ENCODE assay signal across 26 mouse cellular contexts in the genomic region with DNA sequence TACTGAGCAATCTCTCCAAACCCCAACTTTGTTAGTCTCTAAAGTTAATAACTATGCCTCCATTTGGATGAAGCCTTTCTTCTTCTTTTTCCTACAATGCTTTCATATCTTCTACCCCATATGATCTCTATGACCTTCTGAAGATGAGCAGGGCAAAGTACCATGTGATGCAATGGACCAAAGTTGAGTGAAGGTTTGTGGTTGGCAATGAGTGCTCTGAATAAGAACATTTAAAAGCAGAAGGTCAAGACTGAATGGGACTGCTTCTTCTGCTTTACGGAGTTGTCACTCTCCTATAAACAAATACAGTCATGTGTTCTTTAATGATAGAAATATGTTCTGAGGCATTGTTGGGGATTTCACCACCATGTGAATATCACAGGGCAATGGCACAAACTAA.
DNase-seq lines count a peak whose midpoint lies in the region; ATAC-seq and TF ChIP-seq lines count a peak whose summit lies in the region.
"Had no signal": no experiment of that assay in that cellular context is flagged by ENCODE, and none has a peak within 500 bp of the region (broad histone marks: within the 10 kb centered on the region; RNA-seq: fewer than 3 reads in every experiment).

No protein-coding gene starts in this region.

- H3K27me3 ChIP-seq in liver, adult 2 months (ENCODE audit: control insufficient read depth, insufficient read depth, low read length), result no peaks in the 10 kb centered on the region
- no peaks in the 10 kb centered on the region for H3K27me3 ChIP-seq in midbrain, embryonic 11.5 days (ENCODE audit: control insufficient read depth, insufficient read depth, low read length)
- H3K27me3 ChIP-seq in midbrain, postnatal 0 days (ENCODE audit: insufficient read depth, low read length), result no peaks in the 10 kb centered on the region
- H3K27me3 ChIP-seq: CH12.LX; embryonic facial prominence, embryonic 12.5 days; forebrain, embryonic 13.5 days; forebrain, embryonic 15.5 days; Patski had no signal

- no peak for ATAC-seq in midbrain, embryonic 11.5 days (ENCODE audit: low FRiP score)
- no peak for ATAC-seq in midbrain, postnatal 0 days (ENCODE audit: low FRiP score)
- ATAC-seq in megakaryocyte, adult 5-6 weeks (ENCODE audit: poor library complexity, severe bottlenecking), result peak; percentile 57
- peak; percentile 91 for ATAC-seq in monocyte, adult 5-6 weeks (replicated peaks; ENCODE audit: insufficient number of reproducible peaks, low FRiP score, low TSS enrichment, poor library complexity, severe bottlenecking)
- ATAC-seq: activated CD4-positive, CD25-positive, alpha-beta regulatory T cell, adult 4 months; CD4-positive, CD25-positive, alpha-beta regulatory T cell, adult 4 months; forebrain, embryonic 13.5 days; forebrain, embryonic 15.5 days; Patski had no signal

- no peak for TF ChIP-seq CTCF in liver, adult 2 months (IDR thresholded peaks at IDR 0.05; ENCODE audit: low read depth, low read length)
- TF ChIP-seq CTCF in midbrain, postnatal 0 days (IDR thresholded peaks at IDR 0.05), result no peak

- no peak overlapping the region for H3K9ac ChIP-seq in liver, adult 2 months (ENCODE audit: low read depth, low read length)
- H3K9ac ChIP-seq in midbrain, embryonic 11.5 days (ENCODE audit: low read length), result no peak overlapping the region
- H3K9ac ChIP-seq in midbrain, postnatal 0 days (replicated peaks; ENCODE audit: low read length, poor library complexity, severe bottlenecking), result no peak overlapping the region
- H3K9ac ChIP-seq: embryonic facial prominence, embryonic 12.5 days; forebrain, embryonic 13.5 days; forebrain, embryonic 15.5 days had no signal

- no peaks in the 10 kb centered on the region for H3K36me3 ChIP-seq in liver, adult 2 months (ENCODE audit: control insufficient read depth, insufficient read depth, low read length)
- H3K36me3 ChIP-seq in midbrain, embryonic 11.5 days (ENCODE audit: control insufficient read depth, insufficient read depth, low read length), result no peaks in the 10 kb centered on the region
- no peaks in the 10 kb centered on the region for H3K36me3 ChIP-seq in midbrain, postnatal 0 days (ENCODE audit: insufficient read depth, low read length)
- H3K36me3 ChIP-seq: embryonic facial prominence, embryonic 10.5 days; embryonic facial prominence, embryonic 12.5 days; forebrain, embryonic 15.5 days; G1E had no signal

- H3K79me2 ChIP-seq in liver, adult 2 months (ENCODE audit: control insufficient read depth, insufficient read depth, low read length), result no peaks in the 10 kb centered on the region

- H3K27ac ChIP-seq in liver, adult 2 months (replicated peaks; ENCODE audit: insufficient read depth, low read depth, low read length), result no peak overlapping the region
- H3K27ac ChIP-seq in midbrain, embryonic 11.5 days (ENCODE audit: low read depth, low read length), result no peak overlapping the region
- H3K27ac ChIP-seq in midbrain, postnatal 0 days (ENCODE audit: low read depth, low read length), result no peak overlapping the region
- H3K27ac ChIP-seq: embryonic facial prominence, embryonic 10.5 days; embryonic facial prominence, embryonic 12.5 days; forebrain, embryonic 13.5 days; forebrain, embryonic 15.5 days had no signal

- TF ChIP-seq POLR2A in liver, adult 2 months (IDR thresholded peaks at IDR 0.05; ENCODE audit: extremely low read depth, insufficient read depth, low read length), result no peak

- WGBS in liver, adult 2 months, result 95% methylated on average over 1 of the region's 1 CpGs
- WGBS in midbrain, embryonic 11.5 days, result 95% methylated on average over 1 of the region's 1 CpGs
- WGBS in midbrain, postnatal 0 days, result 100% methylated on average over 1 of the region's 1 CpGs

- no peaks in the 10 kb centered on the region for H3K4me1 ChIP-seq in liver, adult 2 months (ENCODE audit: control insufficient read depth, insufficient read depth, low read length)
- no peaks in the 10 kb centered on the region for H3K4me1 ChIP-seq in midbrain, embryonic 11.5 days (ENCODE audit: control insufficient read depth, insufficient read depth, low read length)
- H3K4me1 ChIP-seq in midbrain, postnatal 0 days (ENCODE audit: insufficient read depth, low read length), result no peaks in the 10 kb centered on the region
- H3K4me1 ChIP-seq: embryonic facial prominence, embryonic 10.5 days; embryonic facial prominence, embryonic 12.5 days; forebrain, embryonic 13.5 days; forebrain, embryonic 15.5 days had no signal

- peak; percentile 56 for DNase-seq in liver, adult 2 months (ENCODE audit: extremely low read depth, low read depth, low spot score)
- no peak for DNase-seq in liver
- DNase-seq in midbrain, embryonic 11.5 days (ENCODE audit: low spot score, missing footprints), result peak; percentile 12
- DNase-seq in midbrain, postnatal 0 days (ENCODE audit: low spot score), result no peak
- no peak for DNase-seq in kidney, postnatal 36 days
- no peak for DNase-seq in layer of hippocampus, postnatal 25 days (ENCODE audit: extremely low spot score in 1 of 2, low spot score in 1 of 2)
- DNase-seq: adrenal gland, postnatal 10 days; adrenal gland, postnatal 25 days; B cell, adult 2 months; cerebellum, adult 11 months; cerebellum, adult 18-20 months; cerebellum, adult 8-10 months; cerebellum, adult 9-11 months; cerebellum, postnatal 14 days; cerebellum, postnatal 36 days had no signal

- no peak overlapping the region for H3K4me2 ChIP-seq in midbrain, embryonic 11.5 days
- no peak overlapping the region for H3K4me2 ChIP-seq in midbrain, postnatal 0 days (ENCODE audit: low read depth, low read length, poor library complexity, severe bottlenecking)
- H3K4me2 ChIP-seq: embryonic facial prominence, embryonic 12.5 days; forebrain, embryonic 13.5 days; forebrain, embryonic 15.5 days had no signal

- no peaks in the 10 kb centered on the region for H3K9me3 ChIP-seq in midbrain, embryonic 11.5 days (ENCODE audit: control insufficient read depth, low read length)
- H3K9me3 ChIP-seq in midbrain, postnatal 0 days (ENCODE audit: low read length), result no peaks in the 10 kb centered on the region
- H3K9me3 ChIP-seq: embryonic facial prominence, embryonic 10.5 days; embryonic facial prominence, embryonic 12.5 days; forebrain, embryonic 13.5 days; forebrain, embryonic 15.5 days; G1E had no signal

- no peak overlapping the region for H3K4me3 ChIP-seq in liver, adult 2 months (ENCODE audit: insufficient read depth, low read depth, low read length)
- H3K4me3 ChIP-seq in midbrain, embryonic 11.5 days (ENCODE audit: low read depth, low read length), result no peak overlapping the region
- H3K4me3 ChIP-seq in midbrain, postnatal 0 days (ENCODE audit: low read depth, low read length), result no peak overlapping the region
- H3K4me3 ChIP-seq: embryonic facial prominence, embryonic 10.5 days; embryonic facial prominence, embryonic 12.5 days; forebrain, embryonic 13.5 days; forebrain, embryonic 15.5 days had no signal

Comparison
In these comparisons a context has a peak if more than half of its experiments do, and no peak if none do; other contexts are left out.
1. DNase-seq: peak in liver, adult 2 months (single experiment) and midbrain, embryonic 11.5 days (single experiment); none in liver (single experiment), midbrain, postnatal 0 days (single experiment), kidney, postnatal 36 days (0 of 2) and layer of hippocampus, postnatal 25 days (0 of 2).
2. ATAC-seq: peak in megakaryocyte, adult 5-6 weeks (single experiment) and monocyte, adult 5-6 weeks (single experiment); none in midbrain, embryonic 11.5 days (single experiment) and midbrain, postnatal 0 days (single experiment).